Mouse (Mus musculus) left cerebral cortex, adult 9 months (tissue): ENCODE results near the gene Bspry.
A peak's percentile ranks its signal among the peaks of the same experiment; 100 is the strongest.

ENCODE experiments used
- DNase-seq, 2 experiments: peaks; one replicate each; pipeline ENCODE4 v3.0.0; 2022; ENCODE audit warnings: low spot score in 2 of 2

Gene Bspry

GRCm38 (mm10) chr4:62480709-62481605 is 1.1 kb downstream of the Bspry start:
- DNase-seq = no peak

GRCm38 (mm10) chr4:62484928-62485327 is 5.1 kb downstream of the Bspry start:
- DNase-seq = no peak

DNA sequence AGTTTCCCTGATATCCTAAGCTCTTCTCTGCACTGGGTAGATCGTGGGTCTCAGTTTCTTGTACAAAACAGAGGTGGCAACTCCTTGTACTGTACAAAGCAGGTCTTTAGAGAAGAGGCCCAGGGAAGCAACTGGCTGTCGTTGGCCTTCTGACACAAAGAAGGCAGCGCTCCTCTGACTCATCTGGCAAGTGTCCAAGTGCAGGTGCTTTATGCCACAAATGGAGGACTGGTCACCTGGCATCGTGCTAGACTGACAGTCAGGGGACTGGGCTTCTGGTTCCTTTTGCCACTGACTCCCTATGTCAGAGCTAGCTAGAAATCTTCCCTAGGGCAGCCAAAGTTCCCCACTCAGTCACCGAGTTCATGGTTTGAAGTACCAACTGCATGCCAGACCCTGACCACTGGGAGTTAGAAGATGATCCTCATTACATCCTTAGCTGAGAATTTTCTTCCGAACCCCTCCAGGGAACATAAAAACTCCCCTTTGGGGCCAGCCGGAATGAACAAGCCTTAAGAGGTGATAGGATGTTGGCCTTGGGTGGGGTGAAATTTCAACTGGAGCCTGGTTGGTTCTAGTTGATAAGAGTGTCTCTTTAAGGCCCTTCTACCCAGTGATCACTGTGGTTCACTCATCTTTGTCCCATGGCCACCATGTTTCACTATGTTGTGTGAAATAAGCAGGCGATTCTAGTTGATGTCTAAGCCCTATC is 5.8 kb downstream of the Bspry start:
- no peak for DNase-seq

- DNase-seq = no peak
These were observed 6.4 kb downstream of the Bspry start for GRCm38 (mm10) chr4:62486162-62486696.

DNA sequence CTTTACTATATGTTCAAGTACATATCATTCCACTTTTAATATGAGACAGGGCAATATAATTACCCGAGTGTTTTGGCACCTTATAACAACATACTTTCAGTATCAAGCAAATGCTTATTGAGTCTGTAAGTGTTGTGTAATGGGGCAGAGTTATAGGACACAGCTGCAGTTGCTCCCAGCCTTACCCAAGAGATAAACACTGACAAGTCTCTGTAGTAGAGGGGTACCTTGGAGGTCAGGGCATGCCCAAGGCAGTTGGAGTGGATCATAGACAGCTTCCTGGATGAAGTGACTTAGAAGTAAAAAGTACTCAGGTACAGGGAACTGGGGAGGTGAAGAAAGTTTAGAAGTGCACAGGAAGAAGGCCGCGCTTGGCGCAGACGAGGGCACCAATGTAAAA is 7.3 kb downstream of the Bspry start:
- no peak for DNase-seq

- DNase-seq = no peak
These were observed 8.1 kb downstream of the Bspry start for GRCm38 (mm10) chr4:62487914-62488313.

DNA sequence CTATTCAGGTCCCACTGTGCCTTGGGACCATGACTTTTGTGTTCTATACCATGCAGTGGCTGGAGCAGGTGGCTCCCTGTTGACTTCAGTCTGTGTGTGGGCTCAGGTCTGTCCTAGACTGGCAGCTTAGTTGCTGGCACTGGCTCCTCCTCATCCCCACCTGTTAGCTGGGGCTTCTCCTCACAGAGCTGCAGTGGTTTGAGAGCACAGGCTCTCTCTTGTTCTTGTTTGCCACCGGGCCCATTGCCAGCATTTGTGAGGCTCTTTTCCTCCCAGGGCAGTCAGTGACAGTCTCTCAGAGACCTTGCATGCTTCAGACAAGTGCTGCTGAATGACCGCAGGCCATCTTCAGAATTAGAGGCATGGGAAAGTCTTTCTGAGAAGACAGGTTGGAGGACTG is 12.8 kb downstream of the Bspry start:
- no peak for DNase-seq

DNA sequence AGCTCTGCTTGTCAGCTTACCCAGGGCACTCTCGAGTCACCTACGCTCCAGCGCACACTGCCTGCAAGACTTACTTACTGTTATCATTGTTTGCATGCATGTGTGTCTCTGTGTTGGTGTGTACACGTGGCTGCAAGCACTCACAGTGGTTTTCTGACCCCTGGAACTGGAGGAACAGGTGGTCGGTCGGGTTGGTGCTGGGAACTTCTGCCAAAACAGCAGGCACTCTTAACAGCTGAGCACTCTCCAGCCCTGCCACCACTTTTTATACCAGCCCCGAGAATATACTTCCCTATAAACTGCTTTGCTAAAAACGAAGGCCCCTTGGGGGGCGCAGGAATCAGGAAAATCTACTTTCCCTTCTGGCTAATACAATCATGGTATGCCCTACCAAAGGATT is 14.4 kb downstream of the Bspry start:
- no peak for DNase-seq

GRCm38 (mm10) chr4:62495946-62496345 is 16.1 kb downstream of the Bspry start:
- no peak for DNase-seq

DNA sequence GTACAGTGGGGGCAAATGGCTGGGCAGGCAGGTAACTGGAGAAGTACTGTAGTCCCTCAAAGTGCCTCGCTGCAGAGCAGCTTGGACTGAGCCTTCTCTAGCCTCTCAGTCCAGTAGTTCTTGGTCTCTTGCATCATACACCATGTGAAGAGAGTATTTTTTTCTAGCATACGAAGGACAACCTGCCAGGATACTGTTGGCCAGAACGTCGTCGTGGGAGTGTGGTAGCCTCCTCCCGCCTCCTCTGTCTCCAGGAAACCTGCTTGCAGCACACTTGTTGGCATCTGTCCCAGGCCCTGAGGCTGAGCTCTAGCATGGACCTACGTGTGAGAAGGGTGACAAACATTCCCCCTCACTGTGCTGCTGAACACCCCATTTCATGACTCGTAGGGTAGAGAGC is 17.0 kb downstream of the Bspry start:
- peak in 1 of 2 experiments; percentile 77 for DNase-seq

- DNase-seq = no peak
These were observed 20.9 kb downstream of the Bspry start for GRCm38 (mm10) chr4:62500799-62501198.

DNA sequence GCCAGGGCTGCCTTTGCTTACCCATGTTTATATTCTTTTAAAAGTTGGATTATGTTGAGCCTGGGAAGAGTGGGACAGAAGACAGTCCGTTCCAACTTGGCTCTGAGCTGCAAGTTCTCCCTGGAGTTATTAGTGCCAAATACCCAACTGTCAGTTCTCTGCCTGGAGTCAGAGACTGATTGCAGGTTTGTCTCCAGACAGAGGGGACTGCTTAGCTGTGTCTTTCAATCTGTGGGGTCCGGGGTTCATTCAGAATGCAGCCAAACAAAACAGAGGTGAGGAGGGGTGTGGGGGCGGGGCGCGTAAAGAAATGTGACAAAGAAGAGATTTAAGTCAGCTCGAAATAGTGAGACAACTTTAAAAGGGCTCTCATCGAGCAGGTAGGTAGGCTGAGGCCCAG is 21.7 kb downstream of the Bspry start:
- no peak for DNase-seq

DNA sequence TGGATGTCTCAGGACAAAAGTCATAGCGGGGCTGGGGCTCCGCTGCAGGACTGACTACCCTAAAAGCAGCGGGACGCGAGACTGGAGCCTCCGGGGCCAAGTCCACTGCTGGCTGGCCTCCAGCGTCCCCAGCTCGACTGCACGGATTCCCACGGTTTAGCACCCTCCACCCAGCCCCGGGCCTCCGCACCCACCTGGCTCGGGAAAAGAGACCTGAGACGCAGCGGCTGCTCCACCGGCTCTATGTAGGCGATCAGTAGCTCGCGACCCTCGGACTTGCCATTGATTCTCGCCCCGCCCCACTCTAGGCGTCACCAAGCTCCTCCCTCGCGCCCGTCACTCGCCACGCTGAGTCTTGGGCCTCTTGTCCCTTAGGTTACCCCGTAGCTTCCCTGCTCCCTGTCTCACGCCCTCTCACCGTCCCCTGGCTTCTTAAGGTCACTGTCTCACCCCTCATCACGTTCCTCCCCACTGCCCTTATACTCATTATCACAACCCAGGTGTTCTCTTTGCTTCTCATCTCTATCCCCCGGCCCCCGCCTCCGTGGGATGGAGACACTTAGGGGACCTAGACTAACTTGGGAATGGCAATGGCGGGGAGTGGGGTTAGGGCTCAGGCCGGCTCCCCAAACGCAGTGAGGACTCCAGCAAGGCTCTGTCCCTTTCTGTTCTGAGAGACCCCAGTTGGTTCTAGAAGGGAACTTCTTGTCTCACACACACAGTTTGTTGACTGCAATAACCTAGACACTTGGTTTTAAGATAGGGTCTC is 22.3 kb downstream of the Bspry start:
- DNase-seq = peak; percentile 69 to 91

GRCm38 (mm10) chr4:62502969-62503368 is 23.1 kb downstream of the Bspry start:
- no peak for DNase-seq

- DNase-seq = no peak
These were observed 23.6 kb downstream of the Bspry start, which contains the start of gene Hdhd3 for GRCm38 (mm10) chr4:62503374-62503970. Hdhd3 (minus strand) TSS chr4:62503467.

DNA sequence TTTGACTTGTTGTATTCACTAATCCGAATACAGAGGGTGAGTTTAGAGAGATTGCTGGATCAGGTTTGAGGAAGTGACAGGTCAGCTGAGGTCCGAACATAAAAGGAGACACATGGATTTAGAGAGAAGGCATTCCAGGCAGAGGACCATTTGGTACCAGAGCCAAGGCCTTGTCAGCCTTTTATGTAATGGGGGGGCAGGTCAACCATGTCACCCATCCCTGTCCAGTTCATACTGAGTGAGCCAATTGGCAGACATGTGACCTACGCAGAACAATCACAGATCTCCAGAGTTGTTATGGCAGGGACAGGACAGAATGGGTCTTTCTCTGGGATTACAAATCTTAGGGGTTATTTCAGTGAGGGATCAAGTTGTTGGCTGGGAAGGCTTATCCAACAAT is 26.1 kb downstream of the Bspry start:
- no peak for DNase-seq

- DNase-seq = no peak
These were observed 26.9 kb downstream of the Bspry start for GRCm38 (mm10) chr4:62506798-62507197.

GRCm38 (mm10) chr4:62508839-62509238 is 29.0 kb downstream of the Bspry start:
- no peak for DNase-seq

GRCm38 (mm10) chr4:62509946-62510345 is 30.1 kb downstream of the Bspry start:
- no peak for DNase-seq

DNA sequence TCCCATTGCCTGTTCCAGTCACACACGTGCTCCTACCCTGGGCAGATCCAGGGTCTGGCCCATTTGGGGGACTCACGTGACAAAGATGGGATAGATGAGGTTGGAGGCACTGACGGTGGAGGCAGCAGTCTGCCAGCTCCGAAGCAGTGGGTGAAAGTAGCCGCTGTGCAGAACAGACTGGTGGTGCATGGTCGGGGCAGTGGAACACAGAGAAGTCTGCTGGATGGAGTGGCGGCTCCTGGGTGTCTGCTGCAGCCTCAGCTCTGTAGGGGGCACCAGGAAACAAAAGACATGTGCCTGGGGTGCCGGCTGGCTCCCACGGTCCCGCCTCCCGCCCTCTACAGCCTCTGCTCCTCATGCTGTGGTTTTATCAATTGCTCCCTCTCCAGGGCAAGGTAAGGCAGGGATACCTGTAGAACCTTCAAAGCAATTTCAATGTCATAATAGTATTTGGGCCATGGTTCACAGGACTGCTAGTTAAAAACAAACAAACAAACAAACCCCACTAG is 34.2 kb downstream of the Bspry start:
- no peak for DNase-seq

- DNase-seq = no peak
These were observed 35.1 kb downstream of the Bspry start for GRCm38 (mm10) chr4:62514995-62515394.
